Mouse (Mus musculus): Measurements from ENCODE around the gene Mindy4b-ps.

Mindy4b-ps gene

DNA sequence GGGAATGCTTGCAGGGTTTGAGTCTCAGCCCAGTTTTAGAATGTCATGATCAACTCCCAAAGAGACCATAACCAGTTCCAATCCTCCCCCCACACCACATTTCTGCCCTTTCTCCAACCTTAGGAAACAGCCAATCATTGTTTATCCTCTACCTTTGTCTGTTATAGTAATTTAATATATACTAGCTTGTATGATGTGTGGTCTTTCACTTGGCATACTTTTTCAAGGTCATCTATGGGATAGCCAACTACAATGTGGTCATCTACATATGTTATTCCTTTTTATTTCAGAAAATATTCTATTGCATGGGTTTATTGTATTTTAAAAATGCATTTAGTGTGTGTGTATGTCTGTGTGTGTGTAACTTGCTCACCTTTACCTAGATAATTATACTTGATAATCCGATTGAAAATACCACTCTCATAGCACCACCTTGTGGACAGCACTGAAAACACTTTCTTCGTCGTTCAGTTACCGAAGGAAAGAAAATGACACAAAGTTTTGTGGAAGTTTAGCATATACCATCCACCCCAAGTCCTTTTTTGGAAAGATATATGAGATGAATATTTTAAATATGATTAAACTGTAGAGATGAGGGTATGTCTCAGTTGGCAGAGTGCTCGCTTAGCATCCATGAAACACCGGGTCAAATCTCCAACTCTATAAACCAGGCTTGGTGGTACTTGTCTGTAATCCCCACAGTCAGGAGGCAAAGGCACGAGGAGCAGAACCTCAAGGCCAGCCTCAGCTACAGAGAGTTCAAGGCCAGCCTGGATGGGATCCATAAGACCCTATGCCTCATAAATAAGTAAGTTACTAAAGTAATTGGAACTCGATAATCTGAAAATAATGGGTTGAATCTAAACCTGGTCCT is 37.7 kb downstream of the Mindy4b-ps start:
- peak; percentile 60 to 68 for DNase-seq

DNA sequence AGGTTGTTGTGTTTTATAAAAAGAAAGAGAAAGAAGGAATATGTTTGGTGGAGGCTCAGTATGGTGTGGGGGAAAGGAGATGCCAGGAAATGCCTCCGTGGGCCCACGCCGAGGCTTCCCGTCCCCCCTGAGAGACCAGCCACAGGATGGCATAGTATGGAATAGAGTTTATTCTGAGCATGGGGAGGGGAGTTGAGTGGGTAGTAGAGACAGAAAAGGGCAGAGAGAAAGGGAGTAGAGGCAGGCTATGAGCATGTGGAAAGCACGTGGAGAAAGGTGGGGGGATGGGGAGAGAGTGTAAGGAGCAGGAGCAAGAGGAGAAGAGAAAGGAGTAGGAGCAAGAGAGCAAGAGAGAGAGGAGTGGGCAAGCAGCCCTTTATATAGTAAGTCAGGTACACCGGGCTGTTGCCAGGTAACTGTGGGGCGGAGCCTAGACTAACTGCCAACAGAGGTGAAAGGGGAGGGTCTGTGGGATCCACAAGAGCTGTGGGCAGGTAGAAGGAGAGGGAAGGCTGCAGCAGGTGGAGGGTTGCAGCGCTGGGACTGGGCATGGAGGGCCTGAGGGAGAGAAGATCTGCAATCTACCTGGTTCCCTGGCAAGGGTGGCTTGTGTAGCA is 38.4 kb downstream of the Mindy4b-ps start:
- DNase-seq, result no peak

DNA sequence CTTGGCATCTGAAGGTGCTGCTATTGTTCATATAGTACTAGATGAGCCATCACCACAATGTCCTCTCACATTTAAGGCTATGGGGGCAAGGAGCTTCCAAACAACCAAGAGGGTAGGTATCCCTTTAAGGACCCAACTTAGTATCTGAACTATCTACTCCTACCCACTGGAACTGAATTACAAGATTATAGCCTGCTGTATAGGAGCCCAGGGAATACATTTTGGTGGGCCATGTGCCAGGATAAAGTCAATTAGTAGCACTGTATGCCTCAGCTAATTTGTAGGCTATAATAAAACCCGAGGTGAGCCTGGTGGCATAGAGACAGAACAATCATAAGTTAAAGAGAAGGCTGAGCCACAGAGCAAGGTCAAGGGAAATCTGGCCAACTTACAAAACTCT is 65.7 kb downstream of the Mindy4b-ps start:
- DNase-seq, result no peak

DNA sequence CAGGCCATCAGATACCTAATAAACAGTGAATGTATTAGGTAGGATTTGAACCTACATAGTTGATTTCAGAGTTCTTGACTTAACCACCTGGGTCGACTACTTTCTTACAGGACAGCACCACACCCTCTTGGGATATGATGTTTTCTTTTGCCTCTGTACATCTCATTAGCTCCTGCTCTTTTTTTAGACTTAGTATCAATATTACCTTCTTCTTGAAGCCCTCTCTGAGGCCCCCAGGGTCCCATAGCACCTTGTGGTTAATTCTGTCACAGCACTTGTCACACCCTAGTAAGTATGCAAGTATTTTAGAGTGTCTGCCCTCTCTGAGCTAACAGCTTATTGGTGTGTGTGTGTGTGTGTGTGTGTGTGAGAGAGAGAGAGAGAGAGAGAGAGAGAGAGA is 66.3 kb downstream of the Mindy4b-ps start:
- DNase-seq, result no peak

DNA sequence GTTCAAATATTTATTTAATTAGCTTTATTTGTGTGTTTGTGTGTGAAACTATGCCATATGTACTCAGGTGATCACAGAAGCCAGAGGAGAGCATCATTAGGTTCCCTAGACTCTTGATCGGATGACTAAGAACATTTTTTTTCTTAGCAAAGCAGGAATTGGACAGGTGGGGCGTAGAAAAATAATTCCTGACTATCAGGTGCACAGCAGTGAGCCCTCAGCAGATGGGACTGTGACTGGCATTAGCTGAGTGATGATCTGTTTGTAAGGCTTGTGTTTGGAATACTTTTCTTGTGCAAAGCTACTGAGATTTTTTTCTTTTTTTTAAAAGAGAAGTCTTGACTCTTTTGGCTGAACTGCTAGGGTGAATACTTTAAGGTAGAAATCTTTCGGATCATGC is 67.8 kb downstream of the Mindy4b-ps start:
- peak in 1 of 2 experiments; percentile 34 for DNase-seq

DNA sequence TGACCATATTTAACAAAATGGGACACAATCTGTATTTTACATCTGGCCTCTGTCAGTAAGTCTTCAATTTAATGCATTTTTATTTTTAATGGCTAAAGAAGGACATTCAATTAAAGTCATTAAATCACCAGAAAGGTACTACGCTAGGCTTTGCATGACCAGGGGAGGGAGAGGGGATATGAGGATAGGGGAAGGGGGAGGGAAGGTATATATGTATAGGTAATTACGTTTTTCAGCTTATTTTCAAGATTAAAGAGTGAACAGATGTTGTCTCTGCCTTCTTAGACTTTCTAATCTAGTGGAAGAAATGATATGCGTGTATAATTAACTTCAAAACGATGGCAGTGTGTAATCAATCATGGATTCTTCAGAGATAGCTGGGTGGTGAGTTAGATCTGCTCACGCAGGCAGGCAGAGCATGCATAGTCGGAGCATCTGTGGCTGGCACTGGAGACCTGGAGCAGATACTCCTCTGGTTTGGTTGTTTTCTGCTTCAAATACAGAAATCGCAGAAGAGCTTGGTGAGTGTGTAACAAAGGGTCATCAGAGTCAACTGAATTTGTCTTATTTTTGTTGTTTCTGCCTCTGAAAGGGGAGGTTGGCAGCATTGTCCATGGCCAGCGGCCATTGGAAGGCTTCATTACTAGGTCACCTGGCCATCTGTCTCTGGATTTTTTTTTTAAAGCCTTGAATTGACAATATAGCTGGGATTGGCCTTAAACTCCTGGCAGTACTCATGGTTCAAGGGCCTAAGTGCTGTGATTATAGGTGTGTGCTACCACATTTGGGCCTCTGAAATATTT is 70.1 kb downstream of the Mindy4b-ps start:
- peak; percentile 76 to 78 for DNase-seq

DNA sequence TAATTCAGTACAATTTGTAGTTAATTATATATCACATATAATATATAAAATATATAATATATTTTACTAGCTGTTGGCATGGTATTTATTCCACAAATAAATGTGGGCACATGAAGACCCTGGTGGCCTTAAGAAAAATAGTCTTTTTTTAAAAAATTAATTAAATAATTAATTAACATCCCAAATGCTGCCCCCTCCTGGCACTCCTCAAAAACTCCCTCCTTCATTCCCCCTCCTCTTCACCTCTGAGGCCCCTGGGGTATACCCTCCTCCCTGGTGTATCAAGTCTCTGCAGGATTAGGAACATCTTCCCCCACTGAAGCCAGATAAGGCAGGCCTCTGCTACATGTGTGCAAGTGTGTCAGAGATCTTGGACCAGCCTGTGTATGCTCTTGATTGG is 73.4 kb downstream of the Mindy4b-ps start:
- no peak for DNase-seq

DNA sequence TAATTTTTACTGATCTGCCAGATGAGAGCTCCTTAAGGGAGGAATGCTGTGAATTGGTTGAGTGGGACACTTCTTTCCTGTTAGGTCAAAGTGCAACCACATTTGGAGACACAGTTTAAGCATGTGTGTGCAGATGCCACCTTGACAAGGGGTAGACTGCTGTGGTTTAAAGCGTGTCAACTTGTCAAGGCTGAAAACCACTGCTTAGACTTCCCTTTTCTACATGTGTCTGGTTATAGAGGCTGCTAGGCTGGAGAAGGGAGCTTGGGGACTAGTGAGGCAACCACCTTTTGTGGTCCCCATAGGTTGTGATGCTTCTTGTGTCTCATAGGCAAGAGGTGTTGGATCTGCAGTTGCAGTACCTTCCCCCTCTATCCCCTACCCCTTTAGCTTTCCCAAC is 74.2 kb downstream of the Mindy4b-ps start:
- DNase-seq, result no peak

DNA sequence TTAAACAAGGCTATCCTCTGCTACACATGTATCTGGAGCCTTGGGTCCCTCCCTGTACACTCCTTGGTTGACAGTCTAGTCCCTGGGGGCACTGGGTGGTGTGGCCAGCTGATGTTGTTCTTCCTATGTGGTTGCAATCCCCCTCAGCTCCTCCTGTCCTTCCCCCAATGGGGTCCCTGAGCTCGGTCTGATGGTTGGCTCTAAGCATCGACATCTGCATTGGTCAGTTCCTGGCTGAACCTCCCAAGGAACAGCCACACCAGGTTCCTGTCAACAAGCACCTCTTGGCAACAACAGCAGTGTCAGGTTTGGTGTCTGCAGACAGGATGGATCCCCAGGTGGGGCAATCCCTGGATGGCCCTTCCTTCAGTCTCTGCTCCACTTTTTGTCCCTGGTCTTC is 82.6 kb downstream of the Mindy4b-ps start:
- no peak for DNase-seq
